Mouse (Mus musculus) C2C12 (cell line): ENCODE results near the gene Fxyd6.

ENCODE experiments used
- CTCF ChIP-seq: IDR thresholded peaks from one replicate; pipeline ENCODE4 v1.5.1; 2011; ENCODE audit not compliant: control insufficient read depth, insufficient read depth, insufficient read length
- MYOD1 ChIP-seq: IDR thresholded peaks from one replicate; pipeline ENCODE4 v1.6.1; 2011; ENCODE audit warnings: low read depth; ENCODE audit not compliant: control insufficient read depth, insufficient read length

- TF ChIP-seq CTCF (no peak), MYOD1 (no peak)
Measured at GRCm38 (mm10) chr9:45395796-45396195, 25.8 kb downstream of the Fxyd6 start.
